Mouse (Mus musculus): Measurements from ENCODE around the gene Gucy2d. TPM values are rescaled to one million over a fixed set of nuclear protein-coding genes. Genes with fewer than 3 reads are reported as not detected.
A peak's percentile ranks its signal among the peaks of the same experiment; 100 is the strongest.

Gucy2d gene
- polyA plus RNA-seq, 1 experiment from 2014 or later: 0.28 TPM

DNA sequence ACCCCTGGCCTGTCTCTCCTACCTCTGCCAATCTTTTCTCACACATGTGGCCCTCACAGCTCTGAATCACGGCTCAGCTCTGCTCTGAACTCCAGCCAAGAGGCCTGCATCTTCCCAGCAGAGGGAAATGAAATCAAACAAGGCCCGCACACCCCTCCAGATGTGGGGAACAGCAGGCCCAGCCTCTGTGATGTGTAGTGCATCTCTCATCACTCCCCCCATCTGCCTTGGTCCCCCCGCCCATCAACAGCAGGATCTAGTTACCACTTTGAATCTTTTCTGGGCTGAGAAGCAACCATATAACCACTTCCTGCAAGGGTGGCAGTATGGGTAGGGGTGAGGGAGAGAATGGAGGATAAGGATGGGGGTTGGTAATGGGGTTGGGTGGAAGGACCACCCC lies 28.9 kb downstream of the Gucy2d start:
- H3K4me3 ChIP-seq (ENCODE audit: low read length): no peak overlapping the region
- 86% methylated on average over 3 of the region's 3 CpGs for WGBS

DNA sequence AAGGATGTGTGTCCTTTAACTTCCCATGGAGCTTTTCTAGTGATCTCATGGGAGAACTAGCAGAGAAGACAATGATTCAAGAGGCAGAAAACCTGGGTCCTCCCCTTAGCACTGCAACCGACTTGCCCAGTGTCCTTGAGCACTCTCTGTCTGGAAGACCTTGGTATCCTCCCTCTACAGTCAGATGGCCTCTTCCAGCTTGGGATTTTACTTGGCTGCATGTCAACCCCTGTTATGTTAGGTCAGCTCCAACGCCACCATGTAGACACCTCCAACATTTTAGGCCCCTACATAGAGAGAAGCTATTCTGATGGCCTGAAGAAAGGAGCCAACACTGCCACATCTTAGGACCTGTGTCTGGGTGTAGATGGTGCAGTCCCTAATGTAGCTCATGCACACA lies 32.3 kb downstream of the Gucy2d start:
- H3K9me3 ChIP-seq (ENCODE audit: control insufficient read depth, low read length): no peaks in the 10 kb centered on the region
- H3K4me3 ChIP-seq (ENCODE audit: low read length): no peak overlapping the region
- H3K4me2 ChIP-seq (ENCODE audit: low read length): no peak overlapping the region
- 83% methylated on average over 2 of the region's 2 CpGs for WGBS
- H3K9ac ChIP-seq (ENCODE audit: low read depth, low read length): no peak overlapping the region
- ATAC-seq: no peak
- no peaks in the 10 kb centered on the region for H3K4me1 ChIP-seq (ENCODE audit: control insufficient read depth, insufficient read depth, low read depth, low read length)
- H3K27ac ChIP-seq (ENCODE audit: low read depth, low read length): no peak overlapping the region
- H3K27me3 ChIP-seq (replicated peaks; ENCODE audit: control insufficient read depth, insufficient read depth, low read length): no peaks in the 10 kb centered on the region
- no peaks in the 10 kb centered on the region for H3K36me3 ChIP-seq (ENCODE audit: control insufficient read depth, insufficient read depth, low read length)

More for the DNA sequence above, 28.9 kb downstream of the Gucy2d start:
- Histone ChIP-seq H3K36me3 (ENCODE audit: control insufficient read depth, insufficient read depth, low read length) (no peaks in the 10 kb centered on the region), H3K9me3 (ENCODE audit: control insufficient read depth, low read length) (no peaks in the 10 kb centered on the region), H3K9ac (ENCODE audit: low read depth, low read length) (no peak overlapping the region), H3K27me3 (replicated peaks; ENCODE audit: control insufficient read depth, insufficient read depth, low read length) (no peaks in the 10 kb centered on the region), H3K4me2 (ENCODE audit: low read length) (no peak overlapping the region), H3K4me1 (ENCODE audit: control insufficient read depth, insufficient read depth, low read depth, low read length) (no peaks in the 10 kb centered on the region), H3K27ac (ENCODE audit: low read depth, low read length) (no peak overlapping the region)
- ATAC-seq: no peak

DNA sequence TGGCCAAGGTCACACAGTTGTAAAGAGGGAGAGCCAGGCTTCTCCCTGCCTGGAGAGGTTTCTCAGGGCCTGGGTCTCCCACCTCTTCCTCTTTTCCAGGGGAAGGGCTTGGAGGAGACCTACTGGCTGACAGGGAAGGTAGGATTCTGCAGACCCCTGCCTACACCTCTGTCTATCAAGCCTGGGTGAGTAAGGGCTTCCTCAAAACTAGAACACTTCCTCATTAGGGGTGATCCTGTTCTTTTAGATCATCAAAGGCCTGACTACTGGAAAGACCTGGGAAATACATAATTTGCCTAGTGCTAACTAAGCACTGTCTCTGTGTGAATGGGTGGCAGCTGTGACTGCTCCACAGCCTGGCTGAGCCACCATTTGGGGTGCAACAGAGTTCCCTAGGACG lies 34.3 kb downstream of the Gucy2d start:
- H3K9ac ChIP-seq (ENCODE audit: low read depth, low read length): no peak overlapping the region
- ATAC-seq: no peak
- H3K36me3 ChIP-seq (ENCODE audit: control insufficient read depth, insufficient read depth, low read length): no peaks in the 10 kb centered on the region
- H3K4me1 ChIP-seq (ENCODE audit: control insufficient read depth, insufficient read depth, low read depth, low read length): no peaks in the 10 kb centered on the region
- H3K4me3 ChIP-seq (ENCODE audit: low read length): no peak overlapping the region
- no peak overlapping the region for H3K4me2 ChIP-seq (ENCODE audit: low read length)
- no peaks in the 10 kb centered on the region for H3K9me3 ChIP-seq (ENCODE audit: control insufficient read depth, low read length)
- H3K27ac ChIP-seq (ENCODE audit: low read depth, low read length): no peak overlapping the region
- 92% methylated on average over 1 of the region's 1 CpGs for WGBS
- no peaks in the 10 kb centered on the region; the same call in 1 of the 2 replicates for H3K27me3 ChIP-seq (replicated peaks; ENCODE audit: control insufficient read depth, insufficient read depth, low read length)

DNA sequence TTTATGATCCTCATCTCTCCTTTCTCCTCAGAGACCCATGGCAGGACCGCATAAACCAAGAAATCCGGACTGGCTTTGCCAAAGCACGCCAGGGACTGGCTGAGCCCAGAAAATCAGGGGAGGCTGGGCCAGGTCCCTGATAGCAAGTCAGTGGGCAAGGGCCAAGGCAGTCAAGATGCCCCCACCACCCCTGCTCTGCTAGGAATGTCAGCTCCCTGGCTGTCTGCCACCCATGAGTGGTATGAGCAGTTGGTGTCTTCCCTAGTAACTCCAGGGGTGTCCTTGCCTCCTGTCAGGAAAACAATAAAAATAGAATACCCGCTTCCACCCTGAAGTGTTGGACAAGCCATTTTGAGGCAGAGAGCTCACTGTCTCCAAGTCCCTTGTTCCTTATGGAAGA lies 36.9 kb downstream of the Gucy2d start:
- H3K4me3 ChIP-seq (ENCODE audit: low read length): no peak overlapping the region
- no peak overlapping the region for H3K9ac ChIP-seq (ENCODE audit: low read depth, low read length)
- no peaks in the 10 kb centered on the region; the same call in 1 of the 2 replicates for H3K27me3 ChIP-seq (replicated peaks; ENCODE audit: control insufficient read depth, insufficient read depth, low read length)
- H3K4me1 ChIP-seq (ENCODE audit: control insufficient read depth, insufficient read depth, low read depth, low read length): peaks cover 3% of the 10 kb centered on the region; the same call in 1 of the 2 replicates
- no peak overlapping the region for H3K27ac ChIP-seq (ENCODE audit: low read depth, low read length)
- no peaks in the 10 kb centered on the region for H3K36me3 ChIP-seq (ENCODE audit: control insufficient read depth, insufficient read depth, low read length)
- 73% methylated on average over 4 of the region's 4 CpGs for WGBS
- H3K9me3 ChIP-seq (ENCODE audit: control insufficient read depth, low read length): no peaks in the 10 kb centered on the region
- no peak for ATAC-seq
- no peak overlapping the region for H3K4me2 ChIP-seq (ENCODE audit: low read length)

DNA sequence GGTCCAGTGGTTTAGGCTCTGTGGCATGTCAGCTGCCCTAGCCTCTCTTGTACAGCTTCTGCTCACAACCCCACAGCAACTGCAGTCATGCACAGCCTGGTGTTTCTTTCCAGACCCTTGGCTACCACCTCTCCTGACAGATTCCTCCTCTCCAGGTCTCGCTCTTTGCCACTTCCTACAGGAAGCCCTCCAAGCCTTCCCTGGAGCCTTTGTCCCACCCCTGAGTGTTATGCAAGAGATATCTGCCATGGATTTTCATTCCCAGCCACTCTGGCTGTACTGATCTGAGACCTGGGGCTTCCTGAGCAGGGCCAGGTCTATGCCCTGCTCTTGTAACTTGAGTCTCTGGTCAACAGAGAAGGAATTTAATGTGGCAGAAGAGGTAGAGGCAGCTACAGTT lies 40.3 kb downstream of the Gucy2d start:
- Histone ChIP-seq H3K4me2 (ENCODE audit: low read length) (no peak overlapping the region), H3K4me3 (ENCODE audit: low read length) (no peak overlapping the region), H3K27ac (ENCODE audit: low read depth, low read length) (no peak overlapping the region), H3K36me3 (ENCODE audit: control insufficient read depth, insufficient read depth, low read length) (no peaks in the 10 kb centered on the region), H3K9ac (ENCODE audit: low read depth, low read length) (no peak overlapping the region), H3K4me1 (ENCODE audit: control insufficient read depth, insufficient read depth, low read depth, low read length) (peaks cover 6% of the 10 kb centered on the region; the same call in 1 of the 2 replicates), H3K9me3 (ENCODE audit: control insufficient read depth, low read length) (no peaks in the 10 kb centered on the region), H3K27me3 (replicated peaks; ENCODE audit: control insufficient read depth, insufficient read depth, low read length) (no peaks in the 10 kb centered on the region; the same call in 1 of the 2 replicates)
- ATAC-seq: no peak
- WGBS: 81% methylated on average over 1 of the region's 1 CpGs

DNA sequence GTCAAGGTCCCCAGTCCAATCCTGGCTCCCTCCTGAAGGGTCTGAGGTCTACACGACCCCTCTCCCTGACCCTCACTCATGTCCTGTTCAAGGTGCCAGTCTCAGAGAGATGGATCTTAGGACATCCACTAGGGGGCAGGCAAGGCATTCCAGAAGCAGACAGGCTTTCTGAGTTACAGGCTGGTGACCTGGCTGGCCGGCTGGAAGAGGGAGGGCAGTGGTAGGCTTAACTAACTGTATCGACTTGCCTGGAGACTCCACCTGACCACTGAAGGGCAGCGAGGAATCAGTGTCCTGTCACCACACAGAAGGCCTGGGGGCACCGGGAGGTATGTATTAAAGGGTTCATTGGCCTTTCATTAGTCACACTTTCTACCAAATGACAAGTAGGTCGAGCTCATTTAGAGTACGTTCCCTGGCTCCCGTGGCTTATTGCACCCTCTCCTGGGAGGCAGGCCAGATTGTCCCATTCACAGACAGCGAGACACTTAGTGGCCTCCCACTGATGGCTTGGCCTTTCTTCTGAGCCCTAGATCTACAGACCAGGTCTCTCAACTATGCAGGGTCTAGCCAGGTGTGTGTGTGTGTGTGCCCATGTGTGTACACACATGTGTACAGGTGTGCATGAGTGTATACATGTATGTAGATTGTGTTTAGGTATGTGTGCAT lies 41.0 kb downstream of the Gucy2d start:
- no peak overlapping the region for H3K4me3 ChIP-seq (ENCODE audit: low read length)
- ATAC-seq: peak; percentile 78
- H3K27ac ChIP-seq (ENCODE audit: low read depth, low read length): no peak overlapping the region
- no peaks in the 10 kb centered on the region for H3K9me3 ChIP-seq (ENCODE audit: control insufficient read depth, low read length)
- 4% methylated on average over 9 of the region's 9 CpGs for WGBS
- H3K4me1 ChIP-seq (ENCODE audit: control insufficient read depth, insufficient read depth, low read depth, low read length): peaks cover 6% of the 10 kb centered on the region; the same call in 1 of the 2 replicates
- H3K9ac ChIP-seq (ENCODE audit: low read depth, low read length): no peak overlapping the region
- H3K36me3 ChIP-seq (ENCODE audit: control insufficient read depth, insufficient read depth, low read length): no peaks in the 10 kb centered on the region
- H3K27me3 ChIP-seq (replicated peaks; ENCODE audit: control insufficient read depth, insufficient read depth, low read length): no peaks in the 10 kb centered on the region; the same call in 1 of the 2 replicates
- 0 out of 2 replicates have a peak overlapping the region, but pooled peaks have one; percentile 17 for H3K4me2 ChIP-seq (ENCODE audit: low read length)

DNA sequence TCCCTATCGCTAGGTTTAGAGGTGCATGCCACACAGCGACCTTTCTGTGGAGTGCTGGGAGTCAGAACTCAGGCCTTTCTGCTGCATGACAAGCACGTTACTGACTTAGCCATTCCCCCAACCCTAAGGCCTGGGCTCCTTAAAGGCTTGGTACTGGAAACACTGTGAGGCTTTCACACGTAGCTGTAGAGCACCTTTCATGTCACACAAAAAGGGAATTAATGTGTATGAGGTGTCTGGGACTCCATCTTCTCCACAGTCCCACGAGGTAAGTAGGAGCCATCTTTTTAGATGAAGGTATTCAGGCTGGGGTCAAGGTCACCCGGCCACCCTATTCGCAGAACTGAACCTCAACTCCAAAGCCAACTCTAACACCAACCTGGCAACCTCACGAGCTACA lies 41.6 kb downstream of the Gucy2d start:
- Histone ChIP-seq H3K27ac (ENCODE audit: low read depth, low read length) (no peak overlapping the region), H3K4me3 (ENCODE audit: low read length) (no peak overlapping the region), H3K36me3 (ENCODE audit: control insufficient read depth, insufficient read depth, low read length) (no peaks in the 10 kb centered on the region), H3K9ac (ENCODE audit: low read depth, low read length) (no peak overlapping the region), H3K4me2 (ENCODE audit: low read length) (no peak overlapping the region), H3K4me1 (ENCODE audit: control insufficient read depth, insufficient read depth, low read depth, low read length) (peaks cover 6% of the 10 kb centered on the region; the same call in 1 of the 2 replicates), H3K27me3 (replicated peaks; ENCODE audit: control insufficient read depth, insufficient read depth, low read length) (no peaks in the 10 kb centered on the region; the same call in 1 of the 2 replicates), H3K9me3 (ENCODE audit: control insufficient read depth, low read length) (no peaks in the 10 kb centered on the region)
- WGBS: 82% methylated on average over 8 of the region's 8 CpGs
- no peak for ATAC-seq

DNA sequence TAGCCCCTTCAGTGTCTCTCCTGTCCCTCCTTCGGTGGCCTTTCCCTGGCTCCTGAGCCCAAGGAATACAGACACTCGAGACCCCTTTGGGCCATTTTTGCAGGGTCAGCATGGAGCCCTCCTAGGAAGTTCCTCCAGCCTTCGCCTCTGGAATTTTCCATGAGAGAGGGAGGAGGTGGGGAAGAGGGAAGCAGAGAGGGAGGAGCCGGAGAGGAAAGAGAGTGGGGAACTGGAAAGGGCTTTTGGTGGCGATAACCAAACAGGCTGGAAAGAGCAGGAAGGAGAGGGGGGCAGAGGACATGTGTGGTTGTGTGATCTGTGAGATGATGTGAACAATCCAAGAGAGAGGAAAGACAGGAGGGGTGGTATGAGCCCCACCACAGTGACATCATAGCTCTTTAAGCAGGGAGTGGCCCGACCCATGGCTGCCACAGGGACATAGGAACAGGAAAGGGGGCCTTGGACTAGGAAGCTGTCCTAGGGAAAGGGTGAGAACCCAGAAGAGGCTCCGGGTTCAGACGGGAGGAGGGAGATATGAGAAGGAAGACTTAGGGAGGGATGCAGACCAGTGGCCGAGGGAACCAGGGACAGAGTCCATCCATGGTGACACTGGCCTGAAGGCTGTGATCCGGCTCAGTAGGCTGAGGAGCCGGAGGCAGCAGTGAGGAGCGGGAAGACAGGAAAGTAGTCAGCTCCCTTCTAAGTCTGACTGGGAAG lies 42.5 kb downstream of the Gucy2d start:
- WGBS: 63% methylated on average over 12 of the region's 12 CpGs
- H3K27ac ChIP-seq (ENCODE audit: low read depth, low read length): no peak overlapping the region

DNA sequence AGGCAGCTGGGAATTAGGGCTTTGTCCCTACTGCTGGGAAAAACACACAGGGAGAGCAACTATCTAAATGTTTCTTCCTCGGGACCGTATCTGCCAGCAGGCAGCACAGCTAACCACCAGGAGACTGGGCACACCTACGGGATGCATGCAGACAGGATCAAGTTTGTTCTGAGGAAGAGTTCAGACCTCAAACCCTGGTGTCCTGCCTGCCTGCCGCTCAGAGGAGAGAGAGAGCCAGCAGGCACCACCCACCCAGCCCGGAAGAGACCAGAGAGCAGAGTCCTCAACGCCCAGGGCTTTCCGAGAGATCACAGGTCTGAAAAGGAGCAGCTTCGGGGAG lies 43.0 kb downstream of the Gucy2d start:
- no peak for ATAC-seq
- Histone ChIP-seq H3K27me3 (replicated peaks; ENCODE audit: control insufficient read depth, insufficient read depth, low read length) (no peaks in the 10 kb centered on the region; the same call in 1 of the 2 replicates), H3K27ac (ENCODE audit: low read depth, low read length) (no peak overlapping the region), H3K4me1 (ENCODE audit: control insufficient read depth, insufficient read depth, low read depth, low read length) (peaks cover 6% of the 10 kb centered on the region; the same call in 1 of the 2 replicates), H3K4me3 (ENCODE audit: low read length) (no peak overlapping the region), H3K4me2 (ENCODE audit: low read length) (no peak overlapping the region), H3K9ac (ENCODE audit: low read depth, low read length) (no peak overlapping the region), H3K36me3 (ENCODE audit: control insufficient read depth, insufficient read depth, low read length) (no peaks in the 10 kb centered on the region), H3K9me3 (ENCODE audit: control insufficient read depth, low read length) (no peaks in the 10 kb centered on the region)
- 46% methylated on average over 6 of the region's 8 CpGs for WGBS

More for the DNA sequence above, 42.5 kb downstream of the Gucy2d start:
- no peaks in the 10 kb centered on the region for H3K36me3 ChIP-seq (ENCODE audit: control insufficient read depth, insufficient read depth, low read length)
- H3K4me3 ChIP-seq (ENCODE audit: low read length): no peak overlapping the region
- H3K9ac ChIP-seq (ENCODE audit: low read depth, low read length): no peak overlapping the region; the same call in 1 of the 2 replicates
- no peak for ATAC-seq
- H3K4me2 ChIP-seq (ENCODE audit: low read length): no peak overlapping the region
- H3K27me3 ChIP-seq (replicated peaks; ENCODE audit: control insufficient read depth, insufficient read depth, low read length): no peaks in the 10 kb centered on the region; the same call in 1 of the 2 replicates
- H3K4me1 ChIP-seq (ENCODE audit: control insufficient read depth, insufficient read depth, low read depth, low read length): peaks cover 6% of the 10 kb centered on the region; the same call in 1 of the 2 replicates
- no peaks in the 10 kb centered on the region for H3K9me3 ChIP-seq (ENCODE audit: control insufficient read depth, low read length)

Data from hindbrain, embryonic 16.5 days (tissue).